Mouse (Mus musculus) spleen, adult 18-20 months (tissue): Measurements from ENCODE around the gene C1qtnf4.

Experiments used
- DNase-seq, 2 experiments: peaks; one replicate each; pipeline ENCODE4 v3.0.0; 2022; ENCODE audit warnings: mixed read lengths in 2 of 2

C1qtnf4 gene

DNA sequence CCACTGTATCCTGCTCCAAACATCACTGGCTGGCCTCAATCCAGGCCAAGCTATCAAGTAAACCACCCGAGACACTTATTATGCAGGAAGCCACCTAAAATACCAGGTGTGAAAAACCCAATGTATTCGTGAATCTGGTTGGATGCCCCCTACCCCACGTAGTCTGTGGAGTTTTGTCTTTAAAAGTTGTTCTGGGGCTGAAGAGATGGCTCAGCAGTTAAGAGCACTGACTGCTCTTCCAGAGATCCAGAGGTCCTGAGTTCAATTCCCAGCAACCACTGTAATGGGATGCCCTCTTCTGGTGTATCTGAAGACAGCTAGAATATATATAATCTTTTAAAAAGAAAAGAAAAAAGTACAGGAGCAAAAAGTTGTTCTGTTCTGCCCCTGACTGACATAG lies 52.7 kb downstream of the C1qtnf4 start:
- no peak for DNase-seq

DNA sequence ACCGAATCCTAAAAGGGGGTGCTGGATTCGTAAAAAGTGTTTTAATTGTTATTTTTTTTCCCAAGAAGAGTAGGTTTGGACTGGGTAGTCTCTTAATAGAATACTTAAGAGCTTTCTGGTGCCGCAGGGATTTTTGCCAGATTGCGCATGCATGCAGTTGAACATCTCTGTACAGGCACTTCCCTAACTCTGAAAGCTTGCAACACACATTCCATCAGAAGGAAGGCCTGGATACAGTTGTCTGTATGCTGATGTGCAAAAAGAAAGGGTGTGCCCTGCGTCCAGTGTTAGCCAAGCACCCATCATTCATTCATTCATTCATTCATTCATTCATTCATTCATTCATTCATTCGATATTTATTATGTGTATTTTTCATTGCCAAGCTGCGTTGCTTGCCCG lies 54.1 kb downstream of the C1qtnf4 start:
- no peak for DNase-seq
